Mouse (Mus musculus): Measurements from ENCODE around the gene Ppp5c.

Ppp5c gene

DNA sequence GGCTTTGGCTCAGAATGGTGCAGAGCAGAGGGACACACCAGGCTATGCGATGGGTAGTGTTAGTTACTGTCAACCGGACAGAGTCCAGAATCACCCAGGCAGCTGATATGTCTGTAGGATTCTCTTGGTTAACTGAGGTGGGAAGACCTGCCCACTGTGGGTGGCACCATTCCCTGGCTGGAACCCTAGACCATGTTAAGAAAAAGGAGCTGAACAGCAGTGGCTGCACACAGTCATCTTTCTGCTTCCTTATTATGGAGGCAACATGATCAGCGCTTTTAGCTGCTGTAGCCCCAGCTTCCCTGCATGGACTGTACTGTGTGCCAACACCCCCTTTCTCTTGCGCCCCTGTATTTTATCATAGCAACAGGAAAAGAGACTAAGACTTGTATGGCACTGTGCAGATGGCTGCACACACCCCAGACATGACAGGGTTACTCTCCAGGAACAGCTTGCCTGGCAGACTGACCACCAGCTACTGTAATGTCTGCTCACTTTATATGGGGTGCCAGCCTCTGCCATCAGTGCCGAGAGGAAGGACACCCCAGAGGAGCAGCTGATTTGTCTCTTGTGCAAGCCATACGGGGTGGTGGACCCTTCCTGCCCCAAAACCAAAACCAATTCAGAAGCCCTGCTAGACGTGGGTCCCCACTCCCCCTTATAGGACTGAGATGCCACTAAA lies 15.7 kb downstream of the Ppp5c start:
- no peak for DNase-seq

DNA sequence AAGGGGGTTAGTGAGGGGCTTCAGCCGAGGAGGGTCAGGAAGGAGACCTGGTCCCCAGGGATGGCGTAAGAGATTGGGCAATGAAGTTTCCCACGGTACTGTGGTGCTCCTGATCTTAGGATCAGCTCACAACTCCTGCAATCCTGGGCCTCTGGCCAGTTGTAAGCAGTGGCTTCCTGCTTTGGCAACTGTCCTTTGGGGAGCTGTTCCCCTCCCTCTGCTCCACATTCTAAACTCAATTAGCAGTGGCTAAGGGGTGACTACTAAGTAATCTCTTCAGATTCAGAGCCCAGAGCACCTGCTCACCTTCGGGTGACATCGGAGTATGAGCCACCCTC lies 17.7 kb downstream of the Ppp5c start:
- DNase-seq: no peak

DNA sequence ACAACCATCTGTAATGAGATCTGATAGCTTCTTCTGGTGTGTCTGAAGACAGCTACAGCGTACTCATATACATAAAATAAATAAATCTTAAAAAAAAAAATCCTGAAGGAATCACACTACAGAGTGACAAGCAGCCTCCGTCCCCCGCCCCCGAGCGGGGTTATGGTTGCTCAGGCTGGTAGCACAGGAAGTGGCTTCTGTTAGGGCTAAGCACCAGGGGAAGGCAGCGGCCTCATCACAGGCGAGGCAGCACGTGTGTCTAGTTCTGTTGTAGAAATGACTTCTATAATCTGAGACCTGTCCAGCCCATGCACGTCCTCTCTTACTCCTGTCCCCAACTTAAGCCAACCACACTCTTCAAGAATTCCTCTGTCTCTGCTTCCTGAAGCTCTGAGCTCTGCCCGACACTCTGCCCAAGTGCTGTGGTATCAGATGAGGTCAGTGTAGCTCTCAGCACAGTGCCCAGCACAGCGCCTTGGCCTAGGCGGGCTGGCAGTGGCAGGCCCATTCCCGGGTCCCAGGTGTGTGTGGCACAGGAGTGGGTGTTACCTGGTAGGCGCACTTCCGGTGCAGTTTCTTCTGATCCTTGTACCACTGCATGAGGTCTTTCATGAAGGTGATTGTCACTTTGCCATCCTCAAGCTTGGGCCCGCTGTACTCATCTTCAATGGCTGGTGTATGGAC lies 18.3 kb downstream of the Ppp5c start:
- no peak for DNase-seq

DNA sequence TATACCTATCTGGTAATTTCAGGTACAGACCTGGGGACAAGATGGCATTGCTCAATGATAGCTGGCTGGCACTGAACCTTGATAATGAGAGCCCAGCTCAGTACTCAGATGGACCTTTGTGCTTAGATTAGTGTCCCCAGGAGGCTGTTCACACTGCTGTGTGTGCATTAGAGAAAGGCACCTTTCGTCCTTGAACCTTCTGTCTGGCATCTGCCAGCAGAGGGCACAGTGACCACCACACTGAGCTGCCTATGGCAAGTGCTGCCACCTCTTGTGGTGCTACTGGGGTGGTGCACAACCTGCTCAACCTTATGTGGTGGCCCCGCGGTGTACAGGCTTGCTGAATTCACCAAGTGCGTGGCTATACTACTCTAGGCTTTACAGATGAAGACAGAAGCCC lies 20.4 kb downstream of the Ppp5c start:
- peak; percentile 39 for DNase-seq

DNA sequence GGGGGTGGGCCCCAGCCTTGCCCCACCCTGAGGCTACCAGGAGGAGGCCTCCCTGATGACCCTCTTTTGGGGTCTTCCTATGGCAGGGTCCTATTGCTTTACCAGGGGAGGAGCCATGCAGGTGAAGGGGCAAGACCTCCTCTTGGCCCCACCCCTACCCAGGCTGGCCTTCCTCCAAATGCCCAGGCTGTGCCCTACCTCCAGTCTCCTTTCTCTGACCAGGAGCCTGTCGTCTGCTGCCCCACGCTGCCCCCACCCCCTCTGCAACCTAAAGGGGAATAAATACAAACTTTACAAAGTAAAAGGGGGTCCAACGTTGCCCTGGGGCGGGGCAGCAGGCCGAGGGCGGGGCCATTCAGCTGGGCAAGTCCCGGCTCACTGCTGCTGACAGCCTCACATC lies 23.0 kb downstream of the Ppp5c start:
- peak; percentile 55 for DNase-seq

DNA sequence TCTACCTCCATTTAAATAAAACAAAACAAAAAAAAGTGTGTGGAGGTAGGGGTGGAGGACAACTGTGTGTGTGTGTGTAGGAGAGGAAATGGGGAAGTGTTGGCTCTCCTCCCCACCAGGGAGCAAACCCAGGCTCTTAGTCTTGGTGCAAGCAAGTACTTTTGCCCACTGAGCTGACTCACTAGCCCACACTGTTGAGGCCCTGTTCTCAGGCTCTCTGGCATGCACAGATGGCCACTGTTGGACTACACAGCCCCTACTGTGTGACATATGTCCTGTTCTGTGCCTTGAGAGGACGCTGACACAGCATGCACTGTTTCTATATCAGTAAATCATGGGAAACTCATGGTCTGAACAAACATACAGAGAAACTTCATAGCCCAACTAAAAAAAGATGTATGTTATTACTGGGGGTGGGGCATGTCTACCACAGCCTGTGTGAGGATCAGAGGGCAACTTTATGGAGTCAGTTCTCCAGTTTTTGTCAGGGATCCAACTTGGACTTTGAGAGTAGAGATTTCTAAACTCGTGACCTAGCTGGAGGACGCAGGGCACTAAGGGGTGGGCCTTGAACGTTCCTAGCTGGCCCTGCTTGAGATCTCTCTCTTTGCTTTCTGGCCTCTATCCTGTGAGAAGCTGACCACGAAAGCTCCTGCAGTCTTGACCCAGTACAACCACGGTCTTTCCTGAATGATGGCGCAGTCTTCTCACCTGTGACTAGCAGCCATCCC lies 24.3 kb downstream of the Ppp5c start:
- peak; percentile 54 for DNase-seq

DNA sequence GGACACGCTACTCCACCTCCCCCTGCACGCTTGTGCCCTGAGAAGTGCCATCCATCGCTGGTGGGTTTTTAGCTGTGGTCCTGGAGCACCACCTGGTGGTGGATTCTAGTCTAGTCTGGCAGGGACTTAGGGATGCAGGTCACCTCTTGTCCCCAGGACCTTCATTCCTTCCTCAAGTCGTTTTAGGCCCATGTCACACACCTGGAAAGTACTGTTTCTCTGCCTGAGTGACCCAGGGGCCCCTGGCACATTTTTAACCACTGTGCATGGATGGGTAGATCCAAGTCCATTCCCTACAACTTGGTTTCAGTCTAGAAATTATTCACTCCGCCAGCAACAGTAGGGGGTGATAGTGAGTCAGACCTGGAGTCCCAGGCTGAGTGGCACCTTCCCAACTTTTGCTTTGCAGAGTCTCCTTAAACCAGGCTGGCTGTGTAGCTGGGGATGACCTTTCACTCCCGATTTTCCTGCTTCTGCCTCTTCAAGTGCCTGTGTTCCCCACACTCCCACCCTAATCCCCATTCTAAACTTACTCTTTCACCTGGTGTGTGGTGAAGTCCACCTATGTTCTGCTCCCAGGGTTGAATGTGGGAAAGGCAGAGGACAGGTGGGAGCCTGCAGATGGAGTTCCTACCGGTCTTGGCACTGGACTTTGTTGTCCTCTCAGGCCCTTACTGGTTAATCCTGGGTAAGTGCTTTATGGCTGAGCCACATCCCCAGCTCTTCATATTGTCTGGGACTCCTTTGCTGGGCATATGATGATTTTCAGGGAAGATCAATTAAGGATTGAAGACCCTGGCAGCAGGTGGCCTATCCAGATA lies 25.1 kb downstream of the Ppp5c start:
- peak; percentile 82 for DNase-seq

DNA sequence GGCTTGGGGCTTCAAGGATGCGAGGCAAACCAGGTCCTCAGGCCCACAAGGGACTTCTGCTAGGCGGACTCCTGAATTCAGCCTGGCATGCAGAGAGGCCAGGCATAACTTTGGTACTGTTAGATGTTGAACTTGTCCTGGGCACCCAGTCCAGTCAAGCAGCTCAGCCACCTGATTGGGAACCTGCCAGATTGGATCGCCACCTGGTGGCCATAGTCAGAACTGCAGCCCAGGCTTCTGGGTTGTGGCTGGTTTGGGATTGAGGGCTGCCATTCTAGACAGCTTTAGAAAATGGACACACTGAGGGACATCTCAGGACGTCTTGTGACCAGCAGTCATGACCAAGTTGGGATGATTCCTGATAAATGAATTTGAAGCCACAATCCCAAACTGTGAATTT lies 28.1 kb downstream of the Ppp5c start:
- peak; percentile 94 for DNase-seq

DNA sequence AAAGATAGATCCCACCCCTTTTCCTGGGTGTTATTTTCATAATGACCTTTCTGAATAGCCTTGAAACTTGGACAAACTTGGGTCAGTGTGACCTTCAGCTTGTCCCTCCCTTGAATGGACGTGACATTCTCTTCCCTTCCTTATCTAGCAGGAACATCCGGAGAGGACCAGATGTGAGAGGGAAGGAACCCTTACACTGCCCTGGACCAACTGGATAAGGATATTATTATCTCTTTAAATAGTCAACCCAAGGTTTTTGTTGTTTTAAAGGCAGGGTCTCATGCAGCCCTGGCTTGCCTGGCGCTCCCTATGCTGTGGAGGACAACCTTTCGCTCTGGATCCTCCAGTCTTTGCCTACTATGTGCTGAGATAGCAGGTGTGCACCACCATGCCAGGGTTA lies 28.5 kb downstream of the Ppp5c start:
- no peak for DNase-seq

DNA sequence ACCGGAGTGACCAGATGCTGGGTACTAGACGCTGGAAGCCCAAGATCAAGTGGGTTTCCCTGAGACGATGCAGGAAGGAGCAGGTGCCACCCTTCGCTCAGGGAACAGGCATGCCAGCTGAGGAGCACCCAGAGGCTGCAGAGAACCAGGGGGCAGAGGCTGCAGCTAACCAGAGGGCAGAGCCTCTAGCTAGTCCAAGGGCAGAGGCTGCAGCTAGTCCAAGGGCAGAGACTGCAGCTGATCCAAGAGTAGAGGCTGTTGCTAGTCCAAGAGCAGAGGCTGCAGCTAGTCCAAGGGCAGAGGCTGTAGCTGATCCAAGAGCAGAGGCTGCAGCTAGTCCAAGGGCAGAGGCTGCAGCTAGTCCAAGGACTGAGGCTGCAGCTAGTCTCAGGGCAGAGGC lies 32.4 kb downstream of the Ppp5c start:
- DNase-seq: no peak

DNA sequence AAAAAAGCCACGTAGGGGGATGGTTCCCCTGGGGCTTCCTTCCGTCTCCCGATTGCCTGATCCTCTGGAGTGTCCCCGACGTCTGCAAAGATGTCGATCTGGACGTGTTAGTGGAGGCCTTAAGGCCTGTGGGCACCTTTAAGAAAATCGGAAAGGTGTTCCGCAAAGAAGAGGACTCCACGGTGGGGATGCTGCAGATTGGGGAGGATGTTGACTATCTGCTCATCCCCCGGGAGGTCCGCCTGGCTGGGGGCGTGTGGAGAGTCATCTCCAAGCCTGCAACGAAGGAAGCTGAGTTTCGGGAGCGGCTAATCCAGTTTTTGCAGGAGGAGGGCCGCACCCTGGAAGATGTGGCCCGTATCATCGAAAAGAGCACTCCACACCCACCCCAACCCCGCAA lies 33.3 kb downstream of the Ppp5c start:
- no peak for DNase-seq

DNA sequence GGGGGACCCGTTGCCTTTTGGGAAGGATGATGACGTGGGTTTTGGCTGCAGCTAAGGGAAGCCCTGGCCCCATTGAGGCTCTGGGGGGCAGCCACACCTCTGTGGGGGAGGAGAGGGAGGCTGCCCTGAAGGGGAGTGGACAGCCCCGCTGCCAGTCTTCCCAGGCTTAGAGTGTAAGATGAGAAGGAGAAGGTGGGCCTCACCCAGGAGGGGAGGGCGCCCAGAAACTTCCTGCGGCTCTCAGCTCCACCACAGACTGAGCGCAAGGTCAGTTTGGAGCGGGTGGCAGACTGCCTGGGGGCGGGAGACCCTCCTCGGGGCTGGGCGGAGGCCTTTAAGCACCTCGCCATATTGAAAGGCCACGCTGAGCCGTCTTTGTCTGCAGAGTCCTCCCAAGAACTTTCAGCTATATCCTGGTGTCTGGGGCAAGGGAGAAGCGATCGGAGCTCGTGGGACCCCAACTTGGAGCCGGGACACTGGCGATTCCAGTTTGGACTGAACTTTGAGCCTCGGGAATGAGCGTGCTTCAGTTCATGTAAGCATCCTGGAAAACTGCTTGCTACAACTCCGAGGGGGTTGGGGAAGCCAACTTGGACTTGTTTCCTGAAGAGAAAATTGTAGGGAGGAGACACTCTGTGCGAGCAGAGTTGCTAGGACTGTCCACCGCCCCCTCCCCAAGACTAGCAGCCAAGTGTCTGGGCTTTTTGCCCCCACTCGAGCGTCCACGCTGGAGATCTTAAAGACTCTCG lies 33.9 kb downstream of the Ppp5c start:
- peak; percentile 45 for DNase-seq

DNA sequence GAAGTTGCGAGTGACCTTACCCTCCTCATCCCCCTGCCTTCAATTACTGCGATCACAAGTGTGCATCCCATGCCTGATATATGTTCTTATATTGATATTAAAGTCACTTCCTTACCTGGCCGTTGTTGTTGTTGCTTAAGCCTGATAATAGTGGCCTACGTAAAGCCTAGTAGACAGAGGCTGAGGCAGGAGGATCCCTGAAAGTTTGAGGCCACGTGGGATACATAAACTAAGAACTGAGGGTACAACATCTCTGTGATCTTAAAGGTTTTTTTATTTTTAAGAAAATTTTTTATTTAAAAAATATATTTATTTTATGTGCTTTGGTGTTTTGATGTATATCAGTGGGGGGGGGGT lies 35.3 kb downstream of the Ppp5c start, which contains the start of gene Ccdc8:
TSS of gene Ccdc8 (plus strand) at position 258 of the 357 bp plus-strand sequence.
- DNase-seq: no peak

DNA sequence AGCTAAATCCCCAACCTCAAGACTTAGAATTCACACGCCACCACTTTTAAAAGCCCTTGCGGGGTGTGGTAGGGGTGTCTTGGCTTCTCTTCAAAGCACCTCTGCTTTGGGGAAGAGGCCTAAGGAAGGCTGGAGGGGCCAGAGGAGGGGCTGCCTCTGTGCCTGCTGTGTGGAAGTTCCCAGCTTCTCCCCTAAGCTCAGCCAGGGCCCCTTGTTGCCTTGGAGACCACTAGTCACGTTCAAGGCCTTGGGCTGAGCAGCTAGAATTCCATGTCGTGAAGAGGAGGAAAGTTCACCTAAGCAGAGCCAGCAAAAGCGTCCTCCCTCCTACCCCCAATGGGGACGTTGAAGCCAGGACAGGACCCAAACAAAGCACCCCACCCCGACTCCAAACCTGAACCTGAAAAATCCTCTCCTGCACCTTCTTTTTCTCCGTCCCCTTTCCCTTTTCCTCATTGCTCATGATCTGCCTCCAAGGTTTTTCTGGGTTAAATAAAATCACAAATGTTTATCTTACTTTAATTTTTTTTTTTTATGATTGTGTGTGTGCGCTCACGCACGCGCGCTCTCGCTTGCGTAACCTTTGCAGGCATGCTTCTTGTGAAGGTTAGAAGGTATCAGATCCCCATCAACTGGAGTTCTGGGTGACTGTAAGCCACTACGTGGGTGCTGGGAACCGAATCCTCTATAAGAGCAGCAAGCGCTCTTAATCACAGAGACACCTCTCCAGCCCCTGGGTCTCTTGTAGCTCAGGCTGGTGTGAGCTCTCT lies 35.9 kb downstream of the Ppp5c start:
- DNase-seq: no peak

DNA sequence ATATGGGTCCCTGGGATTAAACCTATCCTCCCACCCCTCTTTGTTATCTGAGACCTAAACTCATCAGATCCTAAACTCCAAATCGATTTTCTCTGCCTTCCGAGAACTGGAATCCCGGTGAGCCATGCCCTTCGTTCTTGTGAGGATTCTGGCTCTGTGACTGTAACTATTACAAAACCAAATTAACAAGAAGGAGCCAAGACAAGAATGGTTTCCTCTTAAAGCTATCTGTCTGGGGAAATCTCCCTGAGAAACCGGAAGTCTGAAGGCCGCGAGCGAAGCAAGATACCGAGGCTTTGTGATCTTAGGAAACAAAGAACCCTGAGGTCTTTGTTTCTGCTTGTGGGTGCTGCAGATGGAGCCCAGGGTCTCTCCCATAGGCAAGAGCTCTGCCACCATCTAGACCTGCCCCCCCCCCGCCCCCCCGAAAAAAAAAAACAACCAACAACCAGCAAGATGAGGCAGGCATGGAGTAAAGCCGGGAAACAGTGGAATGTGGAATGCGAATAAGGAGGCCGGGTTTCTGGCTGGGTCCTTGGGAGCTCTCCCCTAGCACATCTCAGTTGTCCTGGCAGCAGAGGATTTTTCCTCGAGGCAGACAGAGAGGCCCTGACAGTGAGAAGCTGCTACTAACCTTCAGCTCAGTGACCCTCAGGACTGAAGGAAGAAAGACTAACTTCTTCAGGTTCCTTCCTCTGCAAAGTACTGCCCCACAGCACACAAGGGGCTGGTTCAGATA lies 37.5 kb downstream of the Ppp5c start:
- DNase-seq: no peak

DNA sequence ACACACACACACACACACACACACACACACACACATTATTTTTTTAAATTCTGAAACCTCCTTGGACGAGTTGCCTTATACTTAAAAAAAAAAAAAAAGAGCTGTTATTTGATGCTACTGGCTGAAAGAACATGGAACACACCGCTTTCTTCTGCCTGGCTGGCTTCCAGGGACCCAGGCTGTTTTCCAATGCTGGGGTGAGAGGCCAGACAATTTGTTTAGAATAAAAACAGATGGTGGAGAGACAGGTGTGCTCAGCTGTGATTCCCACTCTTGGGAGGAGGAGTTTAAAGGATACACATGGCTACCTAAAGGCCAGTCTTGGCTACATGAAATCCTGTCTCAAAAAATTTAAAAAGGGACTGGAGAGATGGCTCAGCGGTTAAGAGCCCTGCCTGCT lies 39.3 kb downstream of the Ppp5c start:
- DNase-seq: peak; percentile 23

DNA sequence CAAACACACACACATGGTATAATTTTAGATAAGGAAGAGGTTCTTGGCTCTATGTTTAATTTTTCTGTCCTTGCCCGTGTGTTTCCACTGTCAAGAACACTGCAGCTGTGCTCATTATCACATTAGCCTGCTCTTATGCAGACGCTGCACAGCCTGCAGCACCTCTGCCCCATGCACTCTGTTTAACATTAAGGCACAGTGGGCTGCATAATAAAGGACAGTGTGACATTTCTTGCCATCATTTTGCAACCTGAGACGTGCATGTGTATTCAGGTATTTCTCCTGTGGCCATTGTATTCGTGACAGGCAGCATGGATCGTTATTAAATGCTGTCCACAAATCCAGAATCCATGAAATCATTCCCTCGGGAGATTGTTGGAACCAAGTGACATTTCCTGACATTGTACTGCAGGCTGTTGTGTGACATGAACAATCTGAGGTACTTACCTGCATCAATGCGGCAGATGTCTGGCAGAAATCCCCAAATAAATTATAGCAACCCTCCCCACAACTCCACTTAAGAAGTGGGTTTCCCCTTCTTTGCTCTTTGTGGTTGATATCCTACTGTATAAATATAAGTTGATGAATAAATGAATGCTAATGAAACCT lies 40.1 kb downstream of the Ppp5c start:
- no peak for DNase-seq

DNA sequence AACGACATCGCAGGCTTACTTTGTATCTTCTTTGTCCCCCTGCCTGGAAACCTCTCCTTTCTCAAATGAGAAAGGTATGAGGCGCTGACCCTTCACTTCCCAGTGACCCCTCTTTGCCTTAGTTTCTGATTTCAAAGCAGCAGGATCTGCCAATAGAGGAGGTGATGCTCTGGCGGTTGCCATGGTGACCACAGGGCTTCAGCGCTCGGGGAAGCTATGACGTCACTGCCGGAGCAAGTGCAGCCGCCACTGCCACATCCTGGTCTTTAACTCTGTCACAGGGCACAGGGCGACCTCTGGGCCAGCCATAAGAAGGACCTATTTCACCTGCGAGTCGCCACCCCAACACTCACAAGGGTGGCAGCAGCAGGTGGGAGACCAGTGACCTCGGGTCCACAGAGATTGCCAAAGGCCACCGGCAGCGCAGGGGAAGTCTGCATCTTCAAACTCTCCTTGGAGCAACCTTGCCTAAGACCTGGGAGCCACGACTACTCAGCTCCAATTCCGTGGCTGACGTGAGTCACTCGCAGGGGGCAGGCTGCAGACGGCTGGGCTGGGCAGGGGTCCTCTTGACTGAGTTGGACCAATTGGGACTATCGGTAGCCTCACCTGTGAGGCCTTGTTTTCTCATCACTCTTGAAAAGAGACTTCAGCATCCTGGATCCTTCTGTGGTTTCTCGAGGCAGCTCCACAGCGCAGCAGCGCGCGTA lies 44.7 kb downstream of the Ppp5c start, which contains the start of gene Gm42372:
TSS of gene Gm42372 (plus strand) at position 228 of the 710 bp plus-strand sequence.
- no peak for DNase-seq

DNA sequence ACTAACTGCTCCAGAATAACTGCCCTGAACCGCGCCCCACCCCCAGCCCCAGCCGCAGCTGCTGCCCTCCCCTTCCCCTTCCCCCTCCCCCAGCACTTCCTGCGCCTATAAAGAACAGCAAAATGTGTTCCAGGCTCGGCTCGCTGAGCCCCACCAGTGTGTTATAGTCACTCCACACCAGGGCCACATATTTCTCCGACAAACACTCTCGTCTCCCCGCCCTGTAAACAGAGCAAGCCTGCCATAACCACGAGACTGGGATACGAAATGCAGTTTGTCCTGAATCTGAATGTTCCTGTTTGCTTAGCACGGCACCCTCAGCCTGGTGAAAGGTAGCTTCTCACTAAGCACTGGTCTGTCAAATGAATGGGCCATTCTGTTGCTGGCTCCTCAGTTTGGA lies 47.4 kb downstream of the Ppp5c start:
- DNase-seq: no peak

DNA sequence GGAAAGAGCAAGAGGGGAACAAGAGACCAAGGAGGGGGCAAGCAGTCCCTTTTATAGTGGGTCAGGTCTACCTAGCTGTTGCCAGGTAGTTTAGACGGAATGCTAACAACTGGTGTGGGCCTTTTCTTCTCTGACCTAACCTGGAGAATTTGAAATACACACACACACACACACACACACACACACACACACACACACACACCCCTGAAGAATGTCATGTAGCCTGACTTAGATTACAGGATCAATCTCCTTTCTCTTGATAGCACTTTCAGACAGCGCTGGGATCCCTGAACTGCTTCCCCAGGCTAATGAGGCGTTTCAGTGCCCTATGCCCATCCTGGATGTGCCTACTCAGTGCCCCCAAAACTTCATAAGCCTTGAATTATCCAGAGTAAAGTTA lies 49.1 kb downstream of the Ppp5c start:
- DNase-seq: no peak
